Comparison of ENCODE assay signal across 11 mouse cellular contexts in genomic region chr6:32407574-32408185, GRCm38 (mm10).
DNase-seq lines count a peak whose midpoint lies in the region; ATAC-seq lines count a peak whose summit lies in the region.
"Had no signal": no experiment of that assay in that cellular context is flagged by ENCODE, and none has a peak within 500 bp of the region (broad histone marks: within the 10 kb centered on the region; RNA-seq: fewer than 3 reads in every experiment).

No protein-coding gene starts in this region.

- no peaks in the 10 kb centered on the region for H3K36me3 ChIP-seq in kidney, embryonic 16.5 days (ENCODE audit: insufficient read depth, low read length)
- H3K36me3 ChIP-seq in hindbrain, embryonic 10.5 days = no peaks in the 10 kb centered on the region
- H3K36me3 ChIP-seq in midbrain, embryonic 13.5 days = no peaks in the 10 kb centered on the region

- H3K27me3 ChIP-seq in kidney, embryonic 16.5 days (ENCODE audit: insufficient read depth, low read length) = no peaks in the 10 kb centered on the region
- H3K27me3 ChIP-seq in hindbrain, embryonic 10.5 days (ENCODE audit: insufficient read depth, poor library complexity, severe bottlenecking) = no peaks in the 10 kb centered on the region
- H3K27me3 ChIP-seq in midbrain, embryonic 13.5 days = 0 out of 2 replicates have a peak, but pooled peaks cover 3% of the 10 kb centered on the region

- H3K4me3 ChIP-seq in kidney, embryonic 16.5 days (ENCODE audit: low read length) = no peak overlapping the region
- H3K4me3 ChIP-seq in hindbrain, embryonic 10.5 days = no peak overlapping the region
- H3K4me3 ChIP-seq in midbrain, embryonic 13.5 days (replicated peaks) = no peak overlapping the region

- H3K4me2 ChIP-seq in kidney, embryonic 16.5 days (replicated peaks; ENCODE audit: low read depth, low read length) = no peak overlapping the region
- no peak overlapping the region for H3K4me2 ChIP-seq in midbrain, embryonic 13.5 days (replicated peaks)
- H3K4me2 ChIP-seq: heart, embryonic 11.5 days had no signal

- peak; percentile 46; the same call in 1 of the 2 replicates for ATAC-seq in kidney, embryonic 16.5 days (ENCODE audit: low FRiP score, low TSS enrichment)
- ATAC-seq in midbrain, embryonic 13.5 days = peak; percentile 72
- ATAC-seq: intestine, postnatal 0 days; lung, postnatal 0 days had no signal

- H3K27ac ChIP-seq in kidney, embryonic 16.5 days (ENCODE audit: low read length) = no peak overlapping the region
- no peak overlapping the region for H3K27ac ChIP-seq in hindbrain, embryonic 10.5 days
- H3K27ac ChIP-seq in midbrain, embryonic 13.5 days = no peak overlapping the region

- no peak overlapping the region for H3K9ac ChIP-seq in kidney, embryonic 16.5 days (replicated peaks; ENCODE audit: low read length)
- H3K9ac ChIP-seq in midbrain, embryonic 13.5 days (replicated peaks) = no peak overlapping the region

- H3K4me1 ChIP-seq in kidney, embryonic 16.5 days (ENCODE audit: insufficient read depth, low read length) = 0 out of 2 replicates have a peak, but pooled peaks cover 4% of the 10 kb centered on the region
- H3K4me1 ChIP-seq in hindbrain, embryonic 10.5 days (replicated peaks) = peaks cover 17% of the 10 kb centered on the region
- H3K4me1 ChIP-seq in midbrain, embryonic 13.5 days (replicated peaks) = peaks cover 24% of the 10 kb centered on the region

- no peaks in the 10 kb centered on the region for H3K9me3 ChIP-seq in kidney, embryonic 16.5 days (ENCODE audit: low read length)
- no peaks in the 10 kb centered on the region for H3K9me3 ChIP-seq in hindbrain, embryonic 10.5 days
- no peaks in the 10 kb centered on the region for H3K9me3 ChIP-seq in midbrain, embryonic 13.5 days

- WGBS in kidney, embryonic 16.5 days = 12% methylated on average over 8 of the region's 8 CpGs
- WGBS in hindbrain, embryonic 10.5 days = 74% methylated on average over 8 of the region's 8 CpGs
- 40% methylated on average over 8 of the region's 8 CpGs for WGBS in midbrain, embryonic 13.5 days

- no peak for DNase-seq in kidney, postnatal 25 days
- peak; percentile 75 for DNase-seq in embryo, embryonic 11 days
- peak; percentile 47 for DNase-seq in hindbrain, embryonic 10.5 days (ENCODE audit: low spot score)
- DNase-seq in heart, postnatal 4 days = no peak
- DNase-seq in natural killer cell, adult 2 months (ENCODE audit: low spot score in 2 of 2) = no peak
- DNase-seq in cerebellum, adult 9-11 months = no peak

Comparison
In these comparisons a context has a peak if more than half of its experiments do, and no peak if none do; other contexts are left out.
1. DNase-seq: peak in embryo, embryonic 11 days (single experiment) and hindbrain, embryonic 10.5 days (single experiment); none in kidney, postnatal 25 days (0 of 2), heart, postnatal 4 days (single experiment), natural killer cell, adult 2 months (0 of 2) and cerebellum, adult 9-11 months (single experiment).